Mouse (Mus musculus): ENCODE measurements at regions not wholly inside any gene's neighbourhood (a gene's known extent, or its start where the extent isn't known, plus 50 kb on each side); places are given as distances from the start of the nearest gene placed in this dataset.

- TF ChIP-seq CTCF (IDR thresholded peaks at IDR 0.05; ENCODE audit: low read depth) (no peak), EP300 (IDR thresholded peaks at IDR 0.05; ENCODE audit: low read depth) (no peak)
Observed at GRCm38 (mm10) chr10:98660747-98661146, 253.5 kb upstream of the Atp2b1 start.

Measured in liver, postnatal 0 days (tissue).